Mouse (Mus musculus) stomach, embryonic 16.5 days (tissue): ENCODE results near the gene Insl6. TPM values are rescaled to one million over a fixed set of nuclear protein-coding genes. Genes with fewer than 3 reads are reported as not detected.

ENCODE experiments used
- ATAC-seq: fragments of 200-750 bp; cut with Nextera tagmentation; 2 replicates; pipeline ENCODE4 v1.8.0; 2017; ENCODE audit warnings: moderate number of reproducible peaks, moderate TSS enrichment; ENCODE audit not compliant: insufficient read depth, low FRiP score
- H3K27ac ChIP-seq: fragments of 300-500 bp; sonication (generic); 2 replicates; pipeline ENCODE4 v1.5.1; 2014; ENCODE audit warnings: low read length
- H3K27me3 ChIP-seq: fragments of 300-500 bp; sonication (generic); 2 replicates; pipeline ENCODE4 v1.6.1; 2014; ENCODE audit warnings: low read length, control low read depth, mixed read lengths; ENCODE audit not compliant: control insufficient read depth, insufficient read depth
- H3K36me3 ChIP-seq: fragments of 300-500 bp; sonication (generic); 2 replicates; pipeline ENCODE4 v1.6.1; 2014; ENCODE audit warnings: low read length; ENCODE audit not compliant: control insufficient read depth, insufficient read depth
- H3K4me1 ChIP-seq: fragments of 300-500 bp; sonication (generic); 2 replicates; pipeline ENCODE4 v1.6.1; 2014; ENCODE audit warnings: low read length, control low read depth, mixed read lengths; ENCODE audit not compliant: control insufficient read depth, insufficient read depth
- H3K4me2 ChIP-seq: fragments of 300-500 bp; sonication (generic); 2 replicates; pipeline ENCODE4 v1.6.1; 2014; ENCODE audit warnings: low read depth, low read length, mixed read lengths
- H3K4me3 ChIP-seq: fragments of 300-500 bp; sonication (generic); replicated peaks from 2 replicates; pipeline ENCODE4 v1.5.1; 2014; ENCODE audit warnings: mild to moderate bottlenecking, low read length
- H3K9ac ChIP-seq: fragments of 300-500 bp; sonication (generic); 2 replicates; pipeline ENCODE4 v1.6.1; 2014; ENCODE audit warnings: low read length
- H3K9me3 ChIP-seq: fragments of 300-500 bp; sonication (generic); replicated peaks from 2 replicates; pipeline ENCODE4 v1.6.1; 2016; ENCODE audit warnings: low read length, control low read depth; ENCODE audit not compliant: control insufficient read depth
- WGBS: fragments of 180-500 bp; shearing (Covaris S2); extraction: QIAGEN DNeasy Blood & Tissue Kit; methylation state at CpG from one replicate; pipeline ENCODE4 v1.1.7; 2014; 5-methylcytosine and 5-hydroxymethylcytosine counted together
- polyA plus RNA-seq: library from polyadenylated mRNA; unstranded; fragments of >200 nt; fragmentation: Nextera tagmentation; extraction: Ambion mirVana; gene quantifications from 2 replicates; pipeline ENCODE4 v1.2.1, GENCODE M21; 2015

Insl6 gene
- polyA plus RNA-seq, 1 experiment from 2014 or later: 8.8 TPM

DNA sequence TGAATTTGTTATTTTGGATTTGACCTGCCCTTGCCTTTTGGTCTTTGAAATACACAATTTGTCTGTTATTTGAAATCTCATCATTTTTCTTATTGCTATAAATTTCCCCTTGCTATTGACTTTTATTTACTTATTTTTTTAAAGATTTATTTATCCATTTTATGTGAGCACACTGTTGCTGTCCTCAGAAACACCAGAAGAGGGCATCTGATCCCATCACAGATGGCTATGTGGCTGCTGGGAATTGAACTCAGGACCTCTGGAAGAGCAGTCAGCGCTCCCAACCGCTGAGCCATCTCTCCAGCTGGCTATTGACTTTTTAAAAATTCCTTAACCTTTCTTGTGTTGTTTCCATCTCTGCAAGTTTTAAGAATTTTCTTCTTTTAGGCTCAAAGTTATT, 11.5 kb upstream of the Insl6 start:
- Histone ChIP-seq H3K9me3 (no peaks in the 10 kb centered on the region), H3K27ac (no peak overlapping the region), H3K27me3 (no peaks in the 10 kb centered on the region), H3K4me1 (peaks cover 8% of the 10 kb centered on the region), H3K4me2 (no peak overlapping the region), H3K9ac (no peak overlapping the region), H3K36me3 (no peaks in the 10 kb centered on the region), H3K4me3 (no peak overlapping the region)
- WGBS: 83% methylated on average over 2 of the region's 2 CpGs
- no peak for ATAC-seq

GRCm38 (mm10) chr19:29334068-29334745, 9.1 kb upstream of the Insl6 start, which contains the start of gene Rln1:
Gene Rln1, minus strand, starts transcription at chr19:29334670.
- no peaks in the 10 kb centered on the region for H3K9me3 ChIP-seq
- H3K9ac ChIP-seq: peak within 1 kb of the TSS; percentile 67
- ATAC-seq: peak; percentile 50
- H3K4me1 ChIP-seq: peaks cover 8% of the 10 kb centered on the region
- H3K27me3 ChIP-seq: no peaks in the 10 kb centered on the region
- no peak within 1 kb of the TSS for H3K27ac ChIP-seq
- H3K4me2 ChIP-seq: peak within 1 kb of the TSS; percentile 82
- peak within 1 kb of the TSS; percentile 47 for H3K4me3 ChIP-seq
- H3K36me3 ChIP-seq: no peaks in the 10 kb centered on the region
- 3% methylated on average over 23 of the region's 23 CpGs for whole genome bisulfite sequencing

- Histone ChIP-seq H3K9ac (no peak overlapping the region), H3K4me3 (no peak overlapping the region), H3K36me3 (no peaks in the 10 kb centered on the region), H3K27me3 (no peaks in the 10 kb centered on the region), H3K9me3 (no peaks in the 10 kb centered on the region), H3K4me1 (peaks cover 2% of the 10 kb centered on the region), H3K4me2 (no peak overlapping the region), H3K27ac (no peak overlapping the region)
- ATAC-seq: no peak
- WGBS: 84% methylated on average over 13 of the region's 13 CpGs
These were observed 1.8 kb upstream of the Insl6 start for GRCm38 (mm10) chr19:29326822-29327552.

- Histone ChIP-seq H3K9me3 (no peaks in the 10 kb centered on the region), H3K4me2 (no peak overlapping the region), H3K4me1 (peaks cover 2% of the 10 kb centered on the region), H3K27me3 (no peaks in the 10 kb centered on the region), H3K9ac (no peak overlapping the region), H3K27ac (no peak overlapping the region), H3K36me3 (no peaks in the 10 kb centered on the region), H3K4me3 (no peak overlapping the region)
- WGBS: 86% methylated on average over 4 of the region's 4 CpGs
- no peak for ATAC-seq
These were observed 1.2 kb upstream of the Insl6 start for GRCm38 (mm10) chr19:29326396-29326795.

DNA sequence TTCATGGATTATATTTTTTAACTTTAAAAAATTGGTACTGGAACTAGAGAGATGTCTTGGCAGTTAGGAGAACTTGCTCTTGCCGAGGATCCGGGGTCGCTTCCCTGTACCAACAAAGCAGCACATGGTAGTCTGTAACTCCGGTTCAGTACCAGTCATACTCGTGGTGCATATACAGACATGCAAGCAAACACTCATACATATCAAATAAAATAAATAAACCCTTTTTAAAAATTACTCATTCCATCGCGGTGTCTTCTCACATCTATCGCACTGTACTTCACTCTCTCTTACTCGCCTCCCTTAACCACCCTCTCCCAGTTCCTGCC, 660 bp upstream of the Insl6 start:
- Histone ChIP-seq H3K4me2 (peak overlapping the region; percentile 73), H3K4me3 (peak overlapping the region; percentile 46), H3K9ac (peak overlapping the region; percentile 39), H3K36me3 (no peaks in the 10 kb centered on the region), H3K9me3 (no peaks in the 10 kb centered on the region), H3K27me3 (no peaks in the 10 kb centered on the region), H3K27ac (no peak overlapping the region), H3K4me1 (peaks cover 2% of the 10 kb centered on the region)
- ATAC-seq: no peak
- WGBS: 46% methylated on average over 9 of the region's 9 CpGs

GRCm38 (mm10) chr19:29323416-29324049, 1.6 kb downstream of the Insl6 start:
- no peak overlapping the region for H3K4me3 ChIP-seq
- H3K4me2 ChIP-seq: no peak overlapping the region
- 65% methylated on average over 8 of the region's 8 CpGs for WGBS
- no peaks in the 10 kb centered on the region for H3K27me3 ChIP-seq
- peaks cover 2% of the 10 kb centered on the region for H3K4me1 ChIP-seq
- H3K36me3 ChIP-seq: no peaks in the 10 kb centered on the region
- no peak overlapping the region for H3K9ac ChIP-seq
- H3K27ac ChIP-seq: no peak overlapping the region
- no peak for ATAC-seq
- no peaks in the 10 kb centered on the region for H3K9me3 ChIP-seq

DNA sequence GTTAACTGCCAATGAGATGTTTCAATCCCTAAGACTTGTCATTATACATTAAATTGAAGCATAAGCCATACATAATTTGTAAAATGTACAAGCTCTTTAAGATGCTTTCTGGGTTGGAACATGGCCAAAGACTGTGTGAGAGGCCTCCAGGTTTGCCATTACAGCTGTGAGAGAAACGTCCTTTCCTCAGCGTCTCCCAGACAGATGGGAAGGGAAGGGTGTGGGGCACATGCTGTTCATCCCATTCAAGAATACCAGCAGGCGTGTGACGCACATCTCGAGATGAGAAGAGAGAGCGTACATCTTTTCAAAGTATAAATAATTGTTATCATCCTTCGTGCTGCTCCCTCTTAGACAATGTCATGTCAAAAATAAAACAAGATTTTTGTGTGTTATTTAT, 12.5 kb downstream of the Insl6 start:
- WGBS: 65% methylated on average over 7 of the region's 7 CpGs
- Histone ChIP-seq H3K4me2 (no peak overlapping the region), H3K36me3 (peaks cover 19% of the 10 kb centered on the region; the same call in 1 of the 2 replicates), H3K4me1 (no peaks in the 10 kb centered on the region), H3K9ac (no peak overlapping the region), H3K4me3 (no peak overlapping the region), H3K9me3 (peaks cover 13% of the 10 kb centered on the region; the same call in 1 of the 2 replicates), H3K27ac (no peak overlapping the region), H3K27me3 (no peaks in the 10 kb centered on the region)
- no peak for ATAC-seq

GRCm38 (mm10) chr19:29311791-29312190, 13.4 kb downstream of the Insl6 start:
- H3K27me3 ChIP-seq: no peaks in the 10 kb centered on the region
- no peak for ATAC-seq
- H3K9me3 ChIP-seq: peaks cover 13% of the 10 kb centered on the region; the same call in 1 of the 2 replicates
- peaks cover 19% of the 10 kb centered on the region; the same call in 1 of the 2 replicates for H3K36me3 ChIP-seq
- no peak overlapping the region for H3K9ac ChIP-seq
- WGBS: 91% methylated on average over 8 of the region's 8 CpGs
- no peak overlapping the region for H3K27ac ChIP-seq
- H3K4me2 ChIP-seq: no peak overlapping the region
- H3K4me1 ChIP-seq: no peaks in the 10 kb centered on the region
- no peak overlapping the region for H3K4me3 ChIP-seq

DNA sequence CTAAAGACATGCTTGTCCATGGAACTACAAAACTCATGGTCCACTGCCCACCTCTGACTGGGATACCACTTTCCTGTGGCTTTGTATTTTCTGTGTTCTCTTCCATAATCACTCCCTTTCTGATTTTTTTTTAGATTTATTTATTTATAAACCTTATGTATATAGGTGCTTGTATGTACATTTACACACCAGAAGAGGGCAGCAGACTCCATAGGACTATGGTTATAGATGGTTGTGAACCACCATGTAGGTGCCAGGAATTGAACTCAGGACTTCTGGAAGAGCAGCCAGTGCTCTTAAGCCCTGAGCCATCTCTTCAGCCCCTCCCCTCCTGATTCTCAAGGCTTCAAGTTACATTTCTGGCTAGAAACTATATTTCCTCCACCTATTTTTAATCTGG, 16.3 kb downstream of the Insl6 start:
- no peak overlapping the region for H3K27ac ChIP-seq
- no peak overlapping the region for H3K4me3 ChIP-seq
- H3K36me3 ChIP-seq: peaks cover 14% of the 10 kb centered on the region; the same call in 1 of the 2 replicates
- H3K9me3 ChIP-seq: no peaks in the 10 kb centered on the region
- H3K4me1 ChIP-seq: no peaks in the 10 kb centered on the region
- no peak for ATAC-seq
- no peak overlapping the region for H3K9ac ChIP-seq
- H3K4me2 ChIP-seq: no peak overlapping the region
- no peaks in the 10 kb centered on the region for H3K27me3 ChIP-seq
